Mouse (Mus musculus) T-helper 17 cell (primary cell): ENCODE measurements at regions not wholly inside any gene's neighbourhood (a gene's known extent, or its start where the extent isn't known, plus 50 kb on each side); places are given as distances from the start of the nearest gene placed in this dataset.

Experiments
- in situ Hi-C, 2 experiments: fragments of 300-600 bp; cut with MboI, MseI; formaldehyde crosslinking; loops; 1 replicate in 1 of 2; 2 replicates in 1 of 2; pipeline ENCODE4 v1.15.1; 2025; ENCODE audit warnings: high pct_unique_total_duplicates in 2 of 2

DNA sequence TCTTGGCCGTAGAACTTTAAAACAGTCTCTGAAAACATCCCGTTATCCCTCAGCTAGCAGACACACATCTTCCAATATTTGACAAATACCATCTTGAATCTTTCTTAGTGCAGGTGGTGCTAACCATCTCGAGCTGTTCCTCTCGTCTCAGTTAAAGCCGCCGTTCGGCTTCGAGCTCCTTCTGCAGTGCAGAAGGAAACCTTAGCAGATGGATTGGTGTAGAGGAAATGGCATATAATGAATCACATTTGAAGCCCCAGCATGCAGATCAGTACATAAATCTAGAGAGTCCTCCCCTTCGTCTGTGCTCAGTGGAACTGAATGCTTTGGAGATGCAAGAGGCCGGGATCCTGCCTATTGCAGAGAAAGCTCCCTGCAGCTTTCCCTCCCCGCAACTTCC lies 83.5 kb upstream of the Tle4 start:
- in situ Hi-C loops, result loop anchor here in 1 of 2 experiments (5.0 to 10.0 kb wide), 2 partner anchors 64 to 297 kb away; no protein-coding TSS in a partner anchor

DNA sequence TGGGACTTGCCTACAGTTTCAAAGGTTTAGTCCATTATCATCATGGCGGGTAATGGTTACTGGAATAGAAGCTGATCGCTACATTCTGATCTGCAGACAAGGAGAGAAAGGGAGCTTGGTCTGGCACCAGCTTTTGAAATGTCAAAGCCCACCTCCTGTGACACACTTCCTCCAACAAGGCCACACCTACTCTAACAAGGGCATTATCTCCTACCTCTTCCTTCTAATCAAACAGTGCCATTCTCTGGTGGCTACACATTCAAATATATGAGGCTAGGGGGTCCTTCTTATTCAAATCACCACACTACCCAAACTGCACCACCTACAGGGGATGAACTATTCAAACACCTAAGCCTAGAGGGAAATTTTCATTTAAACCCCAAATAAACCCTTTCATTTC lies 81.9 kb upstream of the Tle4 start:
- in situ Hi-C loops, result loop anchor here in 1 of 2 experiments (5.0 to 10.0 kb wide), 2 partner anchors 62 to 295 kb away; no protein-coding TSS in a partner anchor

DNA sequence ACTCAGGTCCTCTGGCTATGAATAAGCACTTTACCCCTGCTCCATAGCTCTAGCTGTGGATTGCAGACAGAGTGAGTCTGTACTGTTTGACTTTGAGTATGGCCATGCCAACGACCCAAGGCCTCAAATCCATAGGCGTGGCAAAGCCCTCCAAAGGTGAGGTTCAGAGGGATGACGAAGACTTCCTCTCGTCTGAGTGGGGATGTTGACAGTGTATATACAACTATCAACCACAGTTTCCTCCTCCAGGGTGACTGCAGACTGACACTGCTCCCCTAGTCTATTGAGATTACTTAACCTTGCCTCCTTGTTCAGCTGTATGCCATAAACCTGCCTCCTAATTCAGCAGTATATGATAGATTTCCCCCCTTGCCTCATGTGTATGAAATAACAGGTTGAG lies 80.7 kb upstream of the Tle4 start:
- in situ Hi-C loops, result no loop called here

DNA sequence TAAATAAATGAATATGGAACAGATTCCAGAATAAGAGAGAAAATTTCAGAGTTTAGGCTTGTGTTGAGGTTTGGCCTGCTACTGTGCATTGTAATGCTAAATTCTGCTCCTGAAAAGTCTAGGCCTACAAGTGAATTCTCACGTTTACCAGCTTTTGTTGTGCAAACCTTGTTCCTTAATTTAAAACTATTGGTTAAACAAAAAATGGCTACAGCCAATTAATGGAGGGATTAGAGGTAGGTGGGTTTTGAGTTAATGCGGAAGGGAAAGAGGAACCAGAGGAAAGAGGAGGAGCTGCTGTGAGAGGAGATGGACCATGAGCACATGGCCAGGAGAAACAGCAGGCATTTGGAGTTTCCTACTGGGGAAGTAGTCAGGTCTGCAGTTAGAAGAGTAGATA lies 79.1 kb upstream of the Tle4 start:
- in situ Hi-C loops, result no loop called here

DNA sequence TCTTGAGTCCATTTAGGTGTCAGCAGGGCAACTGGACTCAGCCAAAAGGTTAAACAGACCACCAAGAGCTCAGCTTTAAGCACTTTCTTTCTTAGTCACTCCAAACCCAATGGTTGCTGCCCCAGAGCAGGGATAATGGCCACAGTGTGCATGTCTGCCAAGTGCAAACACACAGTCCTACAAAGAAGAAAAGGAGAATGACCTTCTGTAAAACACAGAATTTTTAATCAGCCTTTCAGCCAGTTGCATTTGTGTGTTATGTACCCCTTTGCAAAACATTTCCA lies 72.9 kb upstream of the Tle4 start:
- in situ Hi-C loops, result no loop called here

DNA sequence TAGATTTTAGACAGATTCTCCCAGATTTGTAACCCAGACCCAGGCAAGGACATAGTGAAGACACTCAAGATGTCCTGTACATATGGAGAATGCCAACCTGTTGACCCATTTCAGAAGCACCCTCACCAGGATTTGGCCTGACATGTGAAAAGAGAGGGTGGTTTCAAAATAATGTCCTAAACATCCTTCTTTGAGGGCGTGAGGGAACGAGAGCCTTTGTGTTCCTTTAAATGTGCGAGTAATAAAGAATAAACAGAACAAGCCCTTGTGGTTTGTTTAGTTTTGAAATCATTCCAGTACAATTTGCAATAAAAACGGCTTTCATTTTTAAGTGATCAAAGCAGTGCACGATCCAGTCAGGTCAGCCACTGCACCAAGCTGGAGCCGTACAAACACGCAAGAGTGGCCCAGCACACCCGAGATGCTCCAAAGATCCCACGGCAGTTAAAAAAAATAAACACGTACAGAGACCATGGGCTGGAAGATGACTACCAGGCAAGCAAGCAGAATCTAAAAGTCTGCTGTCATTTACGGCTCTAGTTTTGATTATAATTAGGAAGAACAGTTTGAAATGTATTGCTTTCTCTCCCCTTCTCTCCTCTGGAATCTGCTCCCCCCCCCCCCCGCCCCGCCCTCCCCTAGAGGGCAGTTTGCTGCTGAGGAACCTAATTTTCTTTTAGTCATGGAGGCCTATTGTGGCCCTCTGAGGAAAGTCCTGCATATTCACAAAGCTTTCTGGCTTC lies 72.4 kb upstream of the Tle4 start:
- in situ Hi-C loops, result no loop called here

DNA sequence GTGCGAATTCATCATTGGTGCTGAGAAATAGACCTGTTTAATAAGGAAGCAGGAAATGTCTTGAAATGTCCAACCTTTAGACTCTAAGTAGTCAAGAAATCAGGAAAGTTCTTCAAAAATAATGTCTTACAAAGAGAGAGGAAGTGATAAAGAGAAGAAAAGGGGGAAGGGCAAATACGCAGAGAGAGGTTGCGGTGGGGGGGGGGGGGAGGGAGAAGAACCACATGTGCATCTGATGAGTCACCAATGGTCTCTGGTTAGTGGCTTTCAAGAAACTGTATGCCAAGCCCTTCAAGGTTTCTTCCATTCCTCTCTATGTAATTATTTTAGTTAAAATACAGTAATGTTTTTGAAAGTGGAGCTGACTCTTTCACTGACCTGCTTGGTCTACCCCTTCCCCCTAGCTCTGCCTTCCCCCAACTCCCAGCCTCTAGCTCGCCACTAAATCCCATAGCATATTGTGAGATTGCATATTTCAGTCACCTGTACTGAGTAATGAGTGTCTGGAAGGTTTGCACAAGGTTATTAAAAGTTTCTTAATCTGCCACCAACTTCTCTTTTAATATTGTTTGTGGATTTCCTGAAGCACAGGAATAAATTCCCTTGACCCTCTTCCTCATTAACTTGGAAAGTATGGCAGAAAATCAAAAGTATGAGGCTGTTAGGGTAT lies 70.8 kb upstream of the Tle4 start:
- in situ Hi-C loops, result no loop called here

DNA sequence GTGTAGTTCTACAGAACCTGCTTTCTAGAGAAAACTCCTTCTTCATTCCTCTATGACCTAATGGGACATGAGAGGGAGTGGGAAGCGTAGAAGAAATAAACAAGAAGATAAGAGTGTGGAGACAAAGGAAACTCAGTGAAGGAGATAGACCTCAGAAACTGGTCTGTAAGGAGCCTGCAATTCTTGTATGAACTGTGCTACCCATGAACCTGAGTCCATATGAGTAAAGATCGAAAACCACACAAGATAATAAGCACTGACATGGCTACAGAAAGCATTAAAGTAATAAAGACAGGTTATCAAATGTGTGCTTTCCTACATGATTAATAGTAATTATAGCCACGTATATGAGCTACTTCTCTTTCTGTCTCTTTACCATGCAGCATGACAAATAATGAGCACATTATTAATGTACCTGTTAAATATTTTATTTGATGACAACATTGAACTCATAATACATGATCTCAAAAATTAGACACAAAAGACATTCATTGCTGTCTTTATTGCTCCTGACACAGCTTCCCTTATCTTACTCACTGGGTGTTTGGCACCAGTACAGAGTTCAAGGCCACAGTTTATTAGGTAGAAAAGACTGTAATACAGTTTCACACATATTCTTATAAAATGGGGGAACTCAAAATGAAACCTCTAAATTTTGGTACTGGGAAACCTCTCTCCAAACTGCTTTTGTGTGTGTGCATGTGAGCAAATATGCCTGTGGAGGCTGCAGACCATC lies 67.0 kb upstream of the Tle4 start:
- in situ Hi-C loops, result no loop called here

DNA sequence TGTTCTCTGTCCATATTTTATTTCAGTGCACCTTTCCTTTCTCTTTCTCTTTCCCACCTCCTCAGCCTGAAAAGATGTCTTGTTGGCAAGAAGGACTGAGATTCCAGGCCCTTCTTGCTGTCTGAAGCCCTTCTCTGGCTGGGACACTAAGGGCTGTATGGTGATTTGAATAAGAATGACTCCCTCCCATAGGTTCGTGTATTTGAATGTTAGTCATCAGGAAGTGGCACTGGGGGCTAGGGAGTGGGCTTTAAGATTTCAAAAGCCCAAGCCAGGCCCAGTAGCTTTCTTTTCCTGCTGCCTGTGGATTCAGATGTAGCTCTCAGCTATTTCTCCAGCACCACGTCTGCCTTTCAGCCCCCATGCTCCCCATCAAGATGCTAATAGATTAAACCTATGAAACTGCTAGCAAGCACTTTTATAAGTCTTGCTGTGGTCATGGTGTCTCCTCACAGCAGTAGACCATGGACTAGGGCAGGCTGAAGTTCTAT lies 66.3 kb upstream of the Tle4 start:
- in situ Hi-C loops, result no loop called here

DNA sequence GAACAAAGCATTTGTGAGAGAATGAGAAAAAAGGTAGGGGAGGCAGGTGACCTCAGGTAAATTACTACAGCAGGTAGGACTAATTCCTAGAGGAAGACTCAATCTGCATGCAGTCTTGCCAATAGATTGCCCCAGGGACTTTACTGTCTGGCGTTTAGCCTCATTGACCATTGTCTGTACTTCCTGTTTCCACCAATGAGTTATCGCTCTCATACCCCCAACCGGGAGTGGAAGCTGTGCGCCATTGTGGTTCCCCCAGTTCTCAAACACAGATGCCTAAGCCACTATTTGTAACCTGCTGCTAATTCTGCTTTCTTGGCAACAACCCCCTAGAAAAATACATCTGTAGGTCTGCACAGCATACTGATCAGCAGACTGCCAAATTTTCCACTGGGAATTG lies 65.5 kb upstream of the Tle4 start:
- in situ Hi-C loops, result no loop called here

DNA sequence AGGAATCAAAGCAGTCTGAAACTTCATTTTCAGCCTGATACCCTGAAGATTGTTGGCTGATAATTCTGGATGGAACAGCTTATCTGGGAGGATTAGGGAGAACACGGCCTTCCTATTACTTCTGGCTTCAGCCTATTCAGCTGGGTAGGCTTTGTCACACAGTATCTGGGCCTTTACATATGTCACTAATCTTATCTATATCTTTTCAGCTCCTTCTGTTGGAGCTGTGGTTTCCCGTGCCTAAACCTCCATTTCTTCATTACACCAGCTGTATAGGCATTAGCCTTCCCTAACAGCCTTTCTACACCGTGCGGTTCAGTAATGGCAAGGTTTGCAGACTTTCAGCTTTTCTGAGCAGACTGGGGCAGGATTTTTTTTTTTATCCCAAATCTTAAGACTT lies 61.9 kb upstream of the Tle4 start:
- in situ Hi-C loops, result loop anchor here in 1 of 2 experiments (10.0 kb wide), 1 partner anchor 715 kb away; no protein-coding TSS in a partner anchor

DNA sequence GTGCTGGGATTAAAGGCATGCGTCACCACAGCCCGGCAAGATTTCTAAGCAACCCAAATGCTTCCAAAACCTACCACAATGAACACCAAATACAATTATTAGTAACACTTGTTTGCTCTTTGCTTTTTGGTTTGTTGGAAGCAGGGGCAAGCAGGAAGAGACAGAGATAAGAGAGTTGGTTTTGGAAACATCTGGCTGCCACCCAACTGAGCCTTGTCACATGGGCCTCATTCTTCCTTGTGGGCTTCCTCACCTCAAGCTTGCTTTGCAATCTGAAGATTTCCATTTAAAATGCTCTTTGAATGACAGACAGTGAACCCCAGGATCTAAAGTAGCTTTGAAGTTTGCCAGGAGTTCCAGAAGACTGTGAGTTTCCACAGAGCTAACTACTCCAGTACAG lies 60.6 kb upstream of the Tle4 start:
- in situ Hi-C loops, result loop anchor here in 1 of 2 experiments (10.0 kb wide), 1 partner anchor 716 kb away; no protein-coding TSS in a partner anchor

DNA sequence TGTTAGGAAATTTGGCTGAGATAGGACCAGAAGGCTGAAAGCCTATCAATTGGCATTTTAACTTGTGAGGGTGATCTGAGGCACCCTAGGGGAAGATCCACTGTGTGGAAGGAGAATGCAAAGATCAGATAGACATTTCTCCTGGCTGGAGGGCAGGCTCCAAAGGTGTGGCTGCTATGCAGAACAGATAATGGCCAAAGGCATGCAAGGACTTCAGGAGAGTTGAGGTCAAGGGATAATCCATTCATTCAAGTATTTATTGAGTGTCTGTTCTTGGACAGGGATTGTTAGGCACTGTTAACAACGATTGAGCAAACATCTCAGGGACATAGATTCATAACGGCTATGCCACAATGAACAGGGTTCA lies 58.2 kb upstream of the Tle4 start:
- in situ Hi-C loops, result loop anchor here in 1 of 2 experiments (10.0 kb wide), 1 partner anchor 719 kb away; no protein-coding TSS in a partner anchor

DNA sequence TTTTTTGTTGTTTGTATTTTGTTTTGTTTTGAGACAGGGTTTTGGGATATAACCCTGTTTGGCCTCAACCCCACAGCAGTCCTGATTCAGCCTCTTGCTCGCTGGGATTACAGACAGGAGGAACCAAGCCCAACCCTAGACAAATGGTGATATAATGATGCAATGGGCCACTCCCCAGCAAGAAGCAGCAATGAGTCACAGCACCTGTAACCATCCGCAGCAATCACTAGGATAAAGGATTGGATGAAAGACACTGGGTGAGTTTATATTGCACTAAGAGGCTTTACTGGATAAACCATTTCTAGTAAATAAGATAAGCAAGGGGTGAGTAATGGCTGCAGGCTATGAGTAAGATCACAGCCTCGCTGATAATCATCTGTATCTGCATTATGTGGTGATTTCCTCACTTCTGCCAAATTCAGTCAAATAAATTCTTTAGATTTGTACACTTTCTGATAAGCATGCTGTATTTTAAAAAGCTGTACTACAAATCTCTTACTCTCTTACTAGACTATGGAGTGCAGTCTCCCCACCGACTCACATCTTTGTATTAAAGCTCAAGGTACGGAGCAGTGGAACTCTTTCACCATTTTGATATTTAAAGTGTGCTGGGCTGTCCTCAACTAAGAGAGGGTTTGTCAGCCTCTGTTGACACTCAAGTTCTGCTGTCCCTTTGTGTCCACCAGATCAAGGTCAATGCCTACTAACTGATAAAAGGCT lies 57.6 kb upstream of the Tle4 start:
- in situ Hi-C loops, result loop anchor here in 1 of 2 experiments (10.0 kb wide), 1 partner anchor 719 kb away; no protein-coding TSS in a partner anchor
